Mouse (Mus musculus) ovary, postnatal 14 days (tissue): ENCODE data around the gene Nexn.
"Not testable (repeated sequence)": the region's sequence is repeated elsewhere in the genome, so short reads cannot be mapped to it uniquely, and the experiment has no call there.

Experiments
- DNase-seq: peaks from one replicate; pipeline ENCODE4 v3.0.0; 2022; ENCODE audit warnings: low spot score

The Nexn gene

GRCm38 (mm10) chr3:152266036-152266421, at the start of gene Nexn:
Gene Nexn, minus strand, starts transcription at chr3:152266350.
- no peak for DNase-seq

GRCm38 (mm10) chr3:152315613-152316012, 49.5 kb upstream of the Nexn start:
- DNase-seq, result peak; percentile 75

GRCm38 (mm10) chr3:152314666-152315065, 48.5 kb upstream of the Nexn start:
- DNase-seq, result not testable (repeated sequence)

- DNase-seq, result no peak
These were observed 43.1 kb upstream of the Nexn start for GRCm38 (mm10) chr3:152309250-152309645.

DNA sequence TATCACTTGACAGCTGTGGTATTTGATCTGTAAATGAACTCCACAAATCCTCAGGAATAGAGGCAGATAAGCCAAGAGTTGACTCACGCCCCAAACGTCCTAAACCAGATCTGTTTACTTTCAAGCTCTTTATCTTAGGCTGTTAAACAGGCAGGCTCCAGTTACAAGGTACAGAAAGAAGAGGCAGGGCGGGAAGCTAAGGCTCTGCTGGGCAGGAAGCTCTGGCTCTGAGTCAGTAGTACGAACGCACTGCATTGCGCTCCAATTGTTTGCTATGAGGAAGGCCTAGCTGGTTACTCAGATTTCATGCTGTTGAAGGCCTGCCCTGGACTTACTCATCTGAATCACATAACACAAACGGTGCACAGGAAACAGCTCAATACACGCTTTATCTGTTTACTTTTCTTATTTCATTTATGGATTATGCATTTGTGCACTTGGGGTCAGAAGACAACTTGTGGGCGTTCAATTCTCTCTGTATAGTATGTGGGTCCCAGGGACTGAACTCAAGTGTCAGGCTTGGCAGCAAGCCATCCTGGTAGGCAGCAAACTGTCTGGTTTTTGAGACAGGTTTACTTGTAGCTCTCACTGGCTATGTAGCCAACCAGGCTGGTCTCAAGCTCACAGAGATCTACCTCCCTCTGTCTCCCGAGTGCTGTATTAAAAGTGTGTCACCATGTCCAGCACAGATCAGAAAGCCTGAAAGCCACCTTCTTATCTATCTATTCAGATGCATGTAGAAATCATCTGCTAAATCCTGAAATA, 42.5 kb upstream of the Nexn start:
- no peak for DNase-seq

- no peak for DNase-seq
These were observed 39.8 kb upstream of the Nexn start for GRCm38 (mm10) chr3:152305971-152306370.

- no peak for DNase-seq
These were observed 38.9 kb upstream of the Nexn start for GRCm38 (mm10) chr3:152305080-152305479.

- no peak for DNase-seq
These were observed 38.1 kb upstream of the Nexn start for GRCm38 (mm10) chr3:152304093-152304815.

- no peak for DNase-seq
These were observed 36.8 kb upstream of the Nexn start for GRCm38 (mm10) chr3:152302991-152303390.

- no peak for DNase-seq
These were observed 34.5 kb upstream of the Nexn start for GRCm38 (mm10) chr3:152300376-152301337.

- DNase-seq, result no peak
These were observed 29.7 kb upstream of the Nexn start for GRCm38 (mm10) chr3:152295896-152296295.

- no peak for DNase-seq
These were observed 28.2 kb upstream of the Nexn start for GRCm38 (mm10) chr3:152294400-152294799.

- DNase-seq, result no peak
These were observed 27.5 kb upstream of the Nexn start for GRCm38 (mm10) chr3:152293530-152294181.

DNA sequence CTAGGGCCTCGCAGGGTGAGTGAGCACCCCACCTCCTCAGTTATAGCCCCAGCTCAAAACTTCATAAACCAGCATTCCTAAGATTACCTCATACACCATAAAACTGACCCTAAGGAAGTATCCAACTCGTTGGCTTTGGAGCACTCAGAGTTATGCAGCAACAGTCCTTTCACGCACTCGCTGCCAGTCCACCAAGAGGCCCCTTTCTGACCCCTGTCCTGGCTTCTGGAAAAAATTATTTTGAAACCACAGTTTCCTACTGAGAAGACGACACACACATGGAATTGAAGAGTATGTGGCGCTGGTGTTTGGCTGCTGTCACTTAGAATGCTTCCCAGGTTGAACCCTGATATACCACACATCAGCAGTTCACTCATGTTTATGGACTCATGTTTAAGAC, 25.7 kb upstream of the Nexn start:
- no peak for DNase-seq

DNA sequence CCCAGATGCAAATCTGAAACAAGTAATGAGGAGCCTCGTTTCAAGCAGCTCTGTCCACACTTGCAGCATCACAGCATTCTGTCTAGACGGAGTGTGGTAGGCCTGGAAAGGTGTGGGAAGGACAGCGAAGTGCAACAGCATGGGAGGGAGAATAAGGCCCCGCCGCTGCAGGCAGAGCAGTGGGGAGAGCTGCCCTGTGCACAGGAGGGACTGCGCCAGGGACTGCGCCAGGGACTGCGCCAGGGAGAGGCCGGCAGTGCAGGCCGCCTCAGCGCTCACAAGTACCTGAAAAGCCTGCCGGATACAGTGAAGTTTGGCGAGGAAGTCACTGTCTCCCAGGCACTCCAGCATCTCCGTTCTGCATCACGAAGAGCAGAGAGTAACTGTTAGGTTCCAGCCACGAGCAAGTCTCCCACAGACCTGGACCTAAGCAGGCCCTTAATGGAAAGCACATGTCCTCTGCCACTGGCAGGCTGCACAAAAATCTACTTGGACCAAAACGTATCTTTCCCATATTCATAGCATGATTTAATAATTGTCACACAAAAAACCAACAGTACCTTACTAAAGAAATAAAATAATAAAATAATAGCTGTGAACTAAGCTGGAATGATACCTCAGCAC, 24.1 kb upstream of the Nexn start:
- DNase-seq, result no peak

DNA sequence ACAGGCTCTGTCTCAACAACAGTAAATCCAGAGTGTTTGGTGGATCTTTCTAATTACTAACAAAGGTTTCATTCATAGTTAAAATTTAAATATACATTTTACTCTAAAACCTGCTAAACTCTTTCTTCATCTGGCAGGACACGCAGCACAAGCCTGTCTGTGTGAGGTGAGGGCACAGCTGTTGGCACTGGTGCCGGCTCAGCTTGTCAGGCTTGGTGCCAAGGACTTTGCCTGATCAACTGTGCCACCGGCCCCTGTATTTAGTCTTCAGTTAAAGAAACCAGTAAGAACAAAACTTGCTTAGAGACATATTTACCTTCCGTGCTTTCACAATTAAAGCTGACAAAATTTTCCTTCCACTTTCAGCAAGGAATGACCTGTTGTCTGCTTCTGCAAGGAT, 22.6 kb upstream of the Nexn start:
- no peak for DNase-seq

- DNase-seq, result no peak
These were observed 22.1 kb upstream of the Nexn start for GRCm38 (mm10) chr3:152288276-152288675.

DNA sequence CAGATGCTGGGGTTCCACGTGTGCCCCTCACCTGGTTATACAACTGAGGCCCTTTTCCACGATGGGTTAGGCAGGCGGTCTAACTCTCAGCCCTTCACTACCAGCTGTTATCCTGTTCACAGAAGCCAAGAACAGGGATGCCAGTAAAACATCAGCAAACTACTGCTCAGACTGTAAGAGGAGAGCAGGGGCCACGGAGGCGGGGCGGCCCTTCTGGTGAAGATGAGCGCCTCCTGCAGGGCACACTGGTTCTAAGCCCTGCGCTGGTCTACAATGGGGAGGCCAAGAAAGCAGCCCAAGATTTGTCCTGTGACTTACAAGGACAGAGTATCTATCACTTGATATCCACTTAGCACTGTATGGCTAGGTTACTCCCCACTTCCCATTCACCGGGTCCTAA, 21.7 kb upstream of the Nexn start:
- DNase-seq, result no peak

- no peak for DNase-seq
These were observed 18.6 kb upstream of the Nexn start for GRCm38 (mm10) chr3:152284759-152285158.

DNA sequence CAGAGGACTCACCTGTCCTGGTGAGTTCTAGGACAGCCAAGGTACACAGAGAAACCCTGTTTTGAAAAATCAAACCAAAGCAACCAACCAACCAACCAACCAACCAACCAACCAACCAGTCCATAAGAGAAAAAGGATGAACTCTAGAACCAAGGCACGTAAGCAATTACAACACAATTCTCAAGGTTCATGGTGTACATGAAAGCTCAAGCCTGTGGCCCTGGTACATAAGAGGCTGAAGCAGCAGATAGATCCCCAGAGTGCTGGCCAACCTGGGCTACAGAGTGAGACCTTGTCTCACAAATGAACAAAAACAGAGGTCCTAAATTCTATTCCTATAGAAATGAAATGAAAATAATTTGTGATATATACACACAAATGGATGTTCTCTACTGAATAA, 18.2 kb upstream of the Nexn start:
- no peak for DNase-seq

DNA sequence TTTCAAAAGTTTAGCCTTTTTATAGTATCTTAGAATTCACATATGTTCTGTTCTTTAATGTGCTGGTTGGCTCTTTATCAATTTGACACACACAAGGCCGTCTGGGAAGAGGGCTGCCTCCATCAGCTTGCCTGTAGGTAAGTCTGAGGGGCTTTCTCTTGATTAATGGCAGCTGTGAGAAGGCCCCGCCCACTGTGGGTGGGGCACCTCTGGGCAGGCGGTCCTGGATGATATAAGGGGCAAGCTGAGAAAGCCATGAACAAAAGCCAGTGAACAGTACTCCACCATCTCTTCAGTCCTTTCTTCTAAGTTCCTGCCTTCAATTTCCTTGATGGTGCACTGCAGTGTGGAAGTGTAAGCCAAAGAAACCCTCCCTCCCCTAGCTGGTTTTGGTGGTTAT, 16.0 kb upstream of the Nexn start:
- no peak for DNase-seq
